Mouse (Mus musculus): ENCODE measurements at regions not wholly inside any gene's neighbourhood (a gene's known extent, or its start where the extent isn't known, plus 50 kb on each side); places are given as distances from the start of the nearest gene placed in this dataset.

DNA sequence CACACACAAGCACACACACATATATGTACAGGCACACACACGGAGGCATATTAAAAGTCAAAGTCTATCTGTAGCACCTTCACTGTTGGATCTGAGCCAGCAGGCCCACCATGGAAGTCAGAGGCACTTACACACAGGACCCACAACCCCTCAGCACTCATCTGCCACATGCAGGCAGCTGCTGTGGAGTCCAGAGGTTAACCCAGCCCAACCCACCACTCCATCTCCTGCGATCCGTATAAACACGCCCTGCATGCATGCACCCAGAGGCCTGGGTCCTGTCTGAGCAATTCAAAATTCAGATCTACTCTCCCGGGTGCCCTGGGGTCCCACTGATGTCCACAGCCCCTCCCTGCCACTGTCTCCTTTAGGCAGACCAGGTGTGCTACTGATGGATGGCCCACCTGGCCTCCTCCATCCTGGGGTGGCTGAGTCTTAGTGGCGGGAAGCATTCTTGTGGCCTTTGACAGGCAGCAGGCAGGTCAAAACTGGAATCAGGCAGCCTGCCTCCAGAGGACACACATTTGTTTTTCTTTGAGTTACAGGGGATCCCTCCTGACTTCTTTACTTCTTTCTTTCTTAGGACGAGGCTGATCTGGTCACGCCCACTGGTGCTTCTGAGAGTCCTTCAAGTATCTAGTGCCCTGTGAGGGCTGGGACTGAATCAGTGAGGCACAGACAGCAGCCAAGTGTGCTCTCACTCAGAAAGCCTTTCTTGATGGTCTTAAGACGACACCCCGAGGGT is 144.7 kb downstream of the Bcl11b start:
- Histone ChIP-seq H3K4me1 (ENCODE audit: control insufficient read depth, insufficient read depth, low read length) (no peaks in the 10 kb centered on the region), H3K9ac (ENCODE audit: low read depth, low read length) (no peak overlapping the region), H3K36me3 (ENCODE audit: control insufficient read depth, insufficient read depth, low read length) (no peaks in the 10 kb centered on the region), H3K4me3 (ENCODE audit: insufficient read depth, low read depth, low read length) (no peak overlapping the region), H3K27ac (replicated peaks; ENCODE audit: insufficient read depth, low read depth, low read length) (no peak overlapping the region), H3K79me2 (ENCODE audit: control insufficient read depth, insufficient read depth, low read length) (no peaks in the 10 kb centered on the region), H3K27me3 (ENCODE audit: control insufficient read depth, insufficient read depth, low read length) (no peaks in the 10 kb centered on the region)
- no peak for DNase-seq (ENCODE audit: extremely low read depth, low read depth, low spot score)
- 68% methylated on average over 10 of the region's 10 CpGs for WGBS
- TF ChIP-seq CTCF (IDR thresholded peaks at IDR 0.05; ENCODE audit: low read depth, low read length) (no peak), POLR2A (IDR thresholded peaks at IDR 0.05; ENCODE audit: extremely low read depth, insufficient read depth, low read length) (no peak)

DNA sequence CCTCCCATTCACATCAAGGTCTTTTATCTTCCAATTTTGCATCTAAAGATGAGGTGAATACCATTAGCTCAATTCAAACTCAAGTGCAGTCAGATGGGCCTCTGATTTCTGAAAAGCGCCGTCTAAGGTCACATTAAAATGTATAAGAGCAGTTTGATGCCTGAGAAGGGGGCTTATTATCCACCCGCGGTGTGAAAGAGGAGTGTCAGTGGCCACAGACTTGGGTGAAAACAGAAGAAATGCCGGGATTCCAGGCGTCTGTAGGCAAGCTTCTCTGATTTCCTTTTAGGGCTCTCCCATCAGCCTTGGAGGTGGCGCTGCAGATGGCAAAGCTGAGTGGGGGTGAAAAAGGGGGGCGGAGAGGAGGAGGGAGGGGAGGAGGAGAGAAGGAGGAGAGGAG is 143.7 kb downstream of the Bcl11b start:
- H3K27ac ChIP-seq (replicated peaks; ENCODE audit: insufficient read depth, low read depth, low read length) = no peak overlapping the region
- no peaks in the 10 kb centered on the region for H3K27me3 ChIP-seq (ENCODE audit: control insufficient read depth, insufficient read depth, low read length)
- no peak for TF ChIP-seq CTCF (IDR thresholded peaks at IDR 0.05; ENCODE audit: low read depth, low read length)
- TF ChIP-seq POLR2A (IDR thresholded peaks at IDR 0.05; ENCODE audit: extremely low read depth, insufficient read depth, low read length) = no peak
- no peak for DNase-seq (ENCODE audit: extremely low read depth, low read depth, low spot score)
- H3K4me1 ChIP-seq (ENCODE audit: control insufficient read depth, insufficient read depth, low read length) = no peaks in the 10 kb centered on the region
- H3K4me3 ChIP-seq (ENCODE audit: insufficient read depth, low read depth, low read length) = no peak overlapping the region
- no peak overlapping the region for H3K9ac ChIP-seq (ENCODE audit: low read depth, low read length)
- WGBS = 39% methylated on average over 8 of the region's 8 CpGs
- no peaks in the 10 kb centered on the region for H3K36me3 ChIP-seq (ENCODE audit: control insufficient read depth, insufficient read depth, low read length)
- H3K79me2 ChIP-seq (ENCODE audit: control insufficient read depth, insufficient read depth, low read length) = no peaks in the 10 kb centered on the region

DNA sequence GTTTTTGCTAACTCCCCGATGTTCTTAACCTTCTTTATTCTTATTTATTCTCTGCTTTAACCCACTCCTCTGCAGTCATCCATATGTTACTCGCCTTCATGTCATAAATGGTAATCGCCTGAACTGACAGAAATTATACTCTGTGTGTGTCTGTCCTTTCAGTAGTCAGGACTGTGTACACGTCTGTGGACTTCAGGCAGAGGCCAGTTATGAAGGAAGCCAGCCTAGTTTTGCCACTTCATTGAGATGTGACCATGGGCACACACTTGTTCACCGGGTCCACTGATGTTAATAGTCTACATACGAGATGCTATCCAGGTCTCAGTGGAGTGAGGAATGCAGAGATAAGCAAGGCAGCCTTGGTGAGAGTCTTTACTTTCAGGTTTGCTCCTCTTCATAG is 143.0 kb downstream of the Bcl11b start:
- H3K4me3 ChIP-seq (ENCODE audit: insufficient read depth, low read depth, low read length) = no peak overlapping the region
- H3K9ac ChIP-seq (ENCODE audit: low read depth, low read length) = no peak overlapping the region
- H3K27me3 ChIP-seq (ENCODE audit: control insufficient read depth, insufficient read depth, low read length) = no peaks in the 10 kb centered on the region
- H3K36me3 ChIP-seq (ENCODE audit: control insufficient read depth, insufficient read depth, low read length) = no peaks in the 10 kb centered on the region
- TF ChIP-seq POLR2A (IDR thresholded peaks at IDR 0.05; ENCODE audit: extremely low read depth, insufficient read depth, low read length) (no peak), CTCF (IDR thresholded peaks at IDR 0.05; ENCODE audit: low read depth, low read length) (no peak)
- WGBS = 80% methylated on average over 6 of the region's 6 CpGs
- no peaks in the 10 kb centered on the region for H3K4me1 ChIP-seq (ENCODE audit: control insufficient read depth, insufficient read depth, low read length)
- no peaks in the 10 kb centered on the region for H3K79me2 ChIP-seq (ENCODE audit: control insufficient read depth, insufficient read depth, low read length)
- DNase-seq (ENCODE audit: extremely low read depth, low read depth, low spot score) = no peak
- H3K27ac ChIP-seq (replicated peaks; ENCODE audit: insufficient read depth, low read depth, low read length) = no peak overlapping the region
